Mouse (Mus musculus) heart, embryonic 10.5 days (tissue): Measurements from ENCODE around the gene Prdx4. TPM values are rescaled to one million over a fixed set of nuclear protein-coding genes. Genes with fewer than 3 reads are reported as not detected.

ENCODE experiments used
- polyA plus RNA-seq: library from polyadenylated mRNA; unstranded; fragments of >200 nt; fragmentation: Nextera tagmentation; extraction: Ambion mirVana; gene quantifications from 2 replicates; pipeline ENCODE4 v1.2.1, GENCODE M21; 2016

Gene Prdx4
- polyA plus RNA-seq, 1 experiment from 2014 or later, result 279 TPM

Other genes starting within 250 kb of the Prdx4 start
- not detected in 2 replicates for gene Magea2, start 247.1 kb downstream of the Prdx4 start, polyA plus RNA-seq
- gene Cldn34b2, start 212.3 kb downstream of the Prdx4 start, polyA plus RNA-seq, result not detected in 2 replicates
- 56.9 and 78.5 TPM in 2 replicates for gene Sat1, start 124.3 kb downstream of the Prdx4 start, polyA plus RNA-seq
- 32.4 and 34.8 TPM in 2 replicates for gene Acot9, start 78.3 kb downstream of the Prdx4 start, polyA plus RNA-seq